Mouse (Mus musculus): ENCODE measurements at regions not wholly inside any gene's neighbourhood (a gene's known extent, or its start where the extent isn't known, plus 50 kb on each side); places are given as distances from the start of the nearest gene placed in this dataset.

DNA sequence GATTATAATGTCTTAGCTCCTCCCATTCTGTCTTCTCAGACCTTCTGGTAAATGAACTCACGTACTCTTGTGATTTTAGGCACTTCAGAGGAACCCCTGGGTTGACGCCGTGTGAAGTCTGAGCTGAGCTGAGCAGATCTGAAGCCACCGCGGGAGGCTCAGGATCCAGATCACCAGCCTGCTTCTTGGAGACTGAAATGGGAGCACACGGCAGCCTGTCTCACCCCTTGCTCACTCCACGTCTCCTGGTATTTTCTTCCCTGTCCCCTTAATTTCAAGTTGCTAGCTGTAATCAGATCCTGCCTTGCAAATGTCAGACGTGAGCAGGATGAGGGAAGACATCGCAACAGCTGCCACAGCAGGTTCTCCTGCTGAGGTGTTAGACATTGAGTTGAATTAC, 135.3 kb upstream of the Sgk1 start:
- TF ChIP-seq CTCF (conservative IDR thresholded peaks at IDR 0.05; ENCODE audit: insufficient read depth, insufficient read length, low read depth, low read length) (no peak), POLR2A (IDR thresholded peaks at IDR 0.05; ENCODE audit: low read depth, low read length) (no peak)

Measured in kidney, adult 2 months (tissue).